Mouse (Mus musculus) spleen, postnatal 14 days (tissue): Measurements from ENCODE around the gene Strap.

Experiments
- DNase-seq, 2 experiments: peaks; one replicate each; pipeline ENCODE4 v3.0.0; 2021 to 2022; ENCODE audit warnings: low spot score in 2 of 2

Strap gene

GRCm38 (mm10) chr6:137722220-137722931 is 12.5 kb upstream of the Strap start:
- DNase-seq, result no peak

GRCm38 (mm10) chr6:137723898-137724297 is 11.0 kb upstream of the Strap start:
- no peak for DNase-seq

- DNase-seq, result no peak
Measured at GRCm38 (mm10) chr6:137734460-137734845, 425 bp upstream of the Strap start.

- no peak for DNase-seq
Measured at GRCm38 (mm10) chr6:137735671-137736238, 877 bp downstream of the Strap start.

- DNase-seq, result no peak
Measured at GRCm38 (mm10) chr6:137740972-137741371, 6.1 kb downstream of the Strap start.

GRCm38 (mm10) chr6:137744700-137745099 is 9.8 kb downstream of the Strap start:
- no peak for DNase-seq

GRCm38 (mm10) chr6:137747174-137747928 is 12.5 kb downstream of the Strap start:
- no peak for DNase-seq

- no peak for DNase-seq
Measured at GRCm38 (mm10) chr6:137751551-137752274, 16.8 kb downstream of the Strap start.

GRCm38 (mm10) chr6:137752275-137752655 is 17.4 kb downstream of the Strap start:
- no peak for DNase-seq

GRCm38 (mm10) chr6:137754056-137754856 is 19.4 kb downstream of the Strap start, which contains the start of gene Dera:
Gene Dera, plus strand, starts transcription at chr6:137754546.
- DNase-seq, result peak; percentile 81 to 87

- DNase-seq, result no peak
Measured at GRCm38 (mm10) chr6:137754857-137755232, 20.0 kb downstream of the Strap start.

- DNase-seq, result peak in 1 of 2 experiments; percentile 11
Measured at GRCm38 (mm10) chr6:137756310-137756709, 21.4 kb downstream of the Strap start.

- no peak for DNase-seq
Measured at GRCm38 (mm10) chr6:137757891-137758290, 23.0 kb downstream of the Strap start.

- DNase-seq, result no peak
Measured at GRCm38 (mm10) chr6:137759681-137760080, 24.8 kb downstream of the Strap start.

- no peak for DNase-seq
Measured at GRCm38 (mm10) chr6:137760966-137761365, 26.1 kb downstream of the Strap start.

- no peak for DNase-seq
Measured at GRCm38 (mm10) chr6:137764572-137765210, 29.8 kb downstream of the Strap start.

GRCm38 (mm10) chr6:137766177-137766576 is 31.3 kb downstream of the Strap start:
- no peak for DNase-seq

GRCm38 (mm10) chr6:137771621-137772250 is 36.9 kb downstream of the Strap start:
- no peak for DNase-seq

- no peak for DNase-seq
Measured at GRCm38 (mm10) chr6:137772918-137773636, 38.2 kb downstream of the Strap start.

- no peak for DNase-seq
Measured at GRCm38 (mm10) chr6:137773637-137774028, 38.8 kb downstream of the Strap start.
